ENCODE assay signal across 8 mouse cellular contexts in genomic region chr4:139091478-139092355, GRCm38 (mm10). TPM values are rescaled to one million over a fixed set of nuclear protein-coding genes. Genes with fewer than 3 reads are reported as not detected.
DNase-seq lines count a peak whose midpoint lies in the region; ATAC-seq and TF ChIP-seq lines count a peak whose summit lies in the region.

No protein-coding gene starts in this region.

- H3K4me2 ChIP-seq in forebrain, postnatal 0 days (ENCODE audit: low read depth) = peak overlapping the region; percentile 92
- peak overlapping the region; percentile 97 for H3K4me2 ChIP-seq in intestine, embryonic 16.5 days (ENCODE audit: low read depth, low read length)
- peak overlapping the region; percentile 89 for H3K4me2 ChIP-seq in midbrain, embryonic 14.5 days (ENCODE audit: low read length)

- H3K27me3 ChIP-seq in forebrain, postnatal 0 days (ENCODE audit: insufficient read depth, low read length) = peaks cover 23% of the 10 kb centered on the region
- no peaks in the 10 kb centered on the region for H3K27me3 ChIP-seq in intestine, embryonic 16.5 days (replicated peaks; ENCODE audit: control insufficient read depth, insufficient read depth, low read length)
- H3K27me3 ChIP-seq in midbrain, embryonic 14.5 days (ENCODE audit: control insufficient read depth, insufficient read depth, low read length) = peaks cover 39% of the 10 kb centered on the region

- intact Hi-C loops in left cerebral cortex, postnatal 14 days (cut with DNase I) = loop anchor here (10.0 kb wide), 1 partner anchor 163 kb away; no protein-coding TSS in a partner anchor

- no peak overlapping the region for H3K27ac ChIP-seq in forebrain, postnatal 0 days (ENCODE audit: low read depth, low read length)
- H3K27ac ChIP-seq in intestine, embryonic 16.5 days (ENCODE audit: low read length) = 0 out of 2 replicates have a peak overlapping the region, but pooled peaks have one; percentile 20
- H3K27ac ChIP-seq in midbrain, embryonic 14.5 days (replicated peaks; ENCODE audit: low read depth, low read length) = peak overlapping the region; percentile 22

- DNase-seq in adrenal gland, adult 2 months = peak; percentile 41
- no peak for DNase-seq in adrenal gland, adult 8-10 months
- peak; percentile 77 for DNase-seq in MN1 (ENCODE audit: low spot score)
- DNase-seq in forebrain, postnatal 0 days = peak; percentile 33
- DNase-seq in midbrain, embryonic 14.5 days = peak; percentile 66
- no peak for DNase-seq in left cerebral cortex, postnatal 14 days (ENCODE audit: low spot score in 2 of 2)
- no peak for DNase-seq in cerebellum, postnatal 36 days

- H3K36me3 ChIP-seq in forebrain, postnatal 0 days (ENCODE audit: insufficient read depth) = no peaks in the 10 kb centered on the region
- no peaks in the 10 kb centered on the region for H3K36me3 ChIP-seq in intestine, embryonic 16.5 days (ENCODE audit: control insufficient read depth, insufficient read depth, low read length)
- no peaks in the 10 kb centered on the region for H3K36me3 ChIP-seq in midbrain, embryonic 14.5 days (ENCODE audit: control insufficient read depth, insufficient read depth, low read length)

- peak overlapping the region; percentile 53 for H3K9ac ChIP-seq in forebrain, postnatal 0 days
- peak overlapping the region; percentile 82 for H3K9ac ChIP-seq in intestine, embryonic 16.5 days (ENCODE audit: low read depth, low read length)
- H3K9ac ChIP-seq in midbrain, embryonic 14.5 days (replicated peaks; ENCODE audit: low read length) = peak overlapping the region; percentile 59; the same call in 1 of the 2 replicates

- no peak for TF ChIP-seq CTCF in forebrain, postnatal 0 days (IDR thresholded peaks at IDR 0.05; ENCODE audit: low read depth)

- peak; percentile 40 for ATAC-seq in forebrain, postnatal 0 days
- 0 out of 2 replicates have a peak, but pooled peaks have one; percentile 18 for ATAC-seq in intestine, embryonic 16.5 days
- ATAC-seq in midbrain, embryonic 14.5 days (ENCODE audit: low FRiP score, low TSS enrichment) = peak; percentile 32; the same call in 1 of the 2 replicates

- no peaks in the 10 kb centered on the region for H3K9me3 ChIP-seq in forebrain, postnatal 0 days (ENCODE audit: low read length)
- H3K9me3 ChIP-seq in intestine, embryonic 16.5 days (ENCODE audit: control insufficient read depth, low read length) = no peaks in the 10 kb centered on the region; the same call in 1 of the 2 replicates
- H3K9me3 ChIP-seq in midbrain, embryonic 14.5 days (ENCODE audit: control insufficient read depth, low read length) = no peaks in the 10 kb centered on the region

- peak overlapping the region; percentile 51 for H3K4me3 ChIP-seq in forebrain, postnatal 0 days (ENCODE audit: low read depth, low read length)
- H3K4me3 ChIP-seq in intestine, embryonic 16.5 days (ENCODE audit: low read length) = peak overlapping the region; percentile 73
- peak overlapping the region; percentile 49 for H3K4me3 ChIP-seq in midbrain, embryonic 14.5 days (replicated peaks; ENCODE audit: low read depth, low read length)

- WGBS in forebrain, postnatal 0 days = 6% methylated on average over 28 of the region's 28 CpGs
- 7% methylated on average over 28 of the region's 28 CpGs for WGBS in intestine, embryonic 16.5 days
- under 1% methylated on average over 28 of the region's 28 CpGs for WGBS in midbrain, embryonic 14.5 days

- H3K4me1 ChIP-seq in forebrain, postnatal 0 days (ENCODE audit: insufficient read depth) = no peaks in the 10 kb centered on the region; the same call in 1 of the 2 replicates
- peaks cover 41% of the 10 kb centered on the region for H3K4me1 ChIP-seq in intestine, embryonic 16.5 days (ENCODE audit: control insufficient read depth, insufficient read depth, low read length)
- H3K4me1 ChIP-seq in midbrain, embryonic 14.5 days (ENCODE audit: control insufficient read depth, insufficient read depth, low read length) = peaks cover 15% of the 10 kb centered on the region; the same call in 1 of the 2 replicates

RNA-seq across cellular contexts. Expression of gene Nbl1, which starts 1.1 kb away (rescaled TPM):
- total RNA-seq in adrenal gland, adult 2 months (2021) = 10 to 100 TPM; 44.0 to 64.4 TPM
- 135 and 182 TPM in 2 replicates for polyA plus RNA-seq in adrenal gland, adult 2 months (2012; rRNA removed)
- 10 to 100 TPM; 55.4 to 73.9 (median 64.2) TPM for total RNA-seq in adrenal gland, adult 8-10 months (2022)
- total RNA-seq in forebrain, postnatal 0 days (2014; rRNA removed) = 41.7 and 57.6 TPM in 2 replicates
- polyA plus RNA-seq in forebrain, postnatal 0 days (2015; fragmentation: Nextera tagmentation; extraction: Ambion mirVana) = 56.7 and 64.3 TPM in 2 replicates
- 38.9 and 43.3 TPM in 2 replicates for polyA plus RNA-seq in intestine, embryonic 16.5 days (2015; fragmentation: Nextera tagmentation; extraction: Ambion mirVana)
- polyA plus RNA-seq in midbrain, embryonic 14.5 days (2014; fragmentation: Nextera tagmentation; extraction: Ambion mirVana) = 12.8 and 27.5 TPM in 2 replicates
- 10 to 100 TPM; 43.8 to 50.2 TPM for total RNA-seq in left cerebral cortex, postnatal 14 days (2021)

RNA-seq across cellular contexts. Expression of gene Htr6, which starts 16.3 kb away (rescaled TPM):
- under 1 TPM; 0.14 to 0.41 TPM for total RNA-seq in adrenal gland, adult 2 months (2021)
- polyA plus RNA-seq in adrenal gland, adult 2 months (2012; rRNA removed) = 1.1 and 1.3 TPM in 2 replicates
- total RNA-seq in adrenal gland, adult 8-10 months (2022) = under 1 TPM; 0.48 to 0.99 (median 0.84) TPM
- 1.8 and 4.0 TPM in 2 replicates for total RNA-seq in forebrain, postnatal 0 days (2014; rRNA removed)
- polyA plus RNA-seq in forebrain, postnatal 0 days (2015; fragmentation: Nextera tagmentation; extraction: Ambion mirVana) = 0.67 TPM in 2 replicates
- 0.05 TPM in 1 of 2 replicates, not detected in the other for polyA plus RNA-seq in intestine, embryonic 16.5 days (2015; fragmentation: Nextera tagmentation; extraction: Ambion mirVana)
- polyA plus RNA-seq in midbrain, embryonic 14.5 days (2014; fragmentation: Nextera tagmentation; extraction: Ambion mirVana) = 0.32 and 0.57 TPM in 2 replicates
- total RNA-seq in left cerebral cortex, postnatal 14 days (2021) = 1 to 10 TPM; 5.4 to 6.2 TPM

RNA-seq across cellular contexts. Expression of gene Minos1, which starts 39.2 kb away (rescaled TPM):
- total RNA-seq in adrenal gland, adult 2 months (2021) = 100 to 1,000 TPM; 333 to 412 TPM
- polyA plus RNA-seq in adrenal gland, adult 2 months (2012; rRNA removed) = 26.7 and 38.9 TPM in 2 replicates
- total RNA-seq in adrenal gland, adult 8-10 months (2022) = 100 to 1,000 TPM; 273 to 460 (median 363) TPM
- total RNA-seq in forebrain, postnatal 0 days (2014; rRNA removed) = 17.9 and 19.9 TPM in 2 replicates
- 412 and 532 TPM in 2 replicates for polyA plus RNA-seq in forebrain, postnatal 0 days (2015; fragmentation: Nextera tagmentation; extraction: Ambion mirVana)
- 658 and 660 TPM in 2 replicates for polyA plus RNA-seq in intestine, embryonic 16.5 days (2015; fragmentation: Nextera tagmentation; extraction: Ambion mirVana)
- 346 and 393 TPM in 2 replicates for polyA plus RNA-seq in midbrain, embryonic 14.5 days (2014; fragmentation: Nextera tagmentation; extraction: Ambion mirVana)
- 100 to 1,000 TPM; 208 to 210 TPM for total RNA-seq in left cerebral cortex, postnatal 14 days (2021)

Comparison
In these comparisons a context has a peak if more than half of its experiments do, and no peak if none do; other contexts are left out.
1. DNase-seq: peak in adrenal gland, adult 2 months (single experiment), MN1 (single experiment), forebrain, postnatal 0 days (single experiment) and midbrain, embryonic 14.5 days (single experiment); none in adrenal gland, adult 8-10 months (single experiment), left cerebral cortex, postnatal 14 days (0 of 2) and cerebellum, postnatal 36 days (0 of 2).
2. RNA of gene Minos1, which starts 39.2 kb away (total RNA-seq): 333 to 412 TPM in adrenal gland, adult 2 months, 273 to 460 TPM in adrenal gland, adult 8-10 months and 208 to 210 TPM in left cerebral cortex, postnatal 14 days; 17.9 to 19.9 TPM in forebrain, postnatal 0 days; every median in the first group is over 10 times any median in the second.
3. Peak in every context shown above with its lines, with median percentiles within 50 percentile points of each other: ATAC-seq, H3K4me2 ChIP-seq, H3K4me3 ChIP-seq and H3K9ac ChIP-seq.